Mouse (Mus musculus) kidney, adult 2 months (tissue): ENCODE results near the gene Ap2m1. TPM values are rescaled to one million over a fixed set of nuclear protein-coding genes. Genes with fewer than 3 reads are reported as not detected.
A peak's percentile ranks its signal among the peaks of the same experiment; 100 is the strongest.

Experiments
- DNase-seq: peaks from one replicate; pipeline ENCODE4 v3.0.0; 2021
- H3K27ac ChIP-seq: fragments of 200-500 bp; 2 replicates; pipeline ENCODE4 v1.5.1; 2012; ENCODE audit warnings: low read depth, low read length, control low read depth, inconsistent platforms; ENCODE audit not compliant: insufficient read depth
- H3K27me3 ChIP-seq: fragments of 200-500 bp; replicated peaks from 2 replicates; pipeline ENCODE4 v1.6.1; 2012; ENCODE audit warnings: mild to moderate bottlenecking, moderate library complexity, low read length, inconsistent platforms; ENCODE audit not compliant: control insufficient read depth, insufficient read depth
- H3K36me3 ChIP-seq: fragments of 200-500 bp; 2 replicates; pipeline ENCODE4 v1.6.1; 2012; ENCODE audit warnings: mild to moderate bottlenecking, moderate library complexity, low read length, inconsistent platforms; ENCODE audit not compliant: control insufficient read depth, insufficient read depth
- H3K4me1 ChIP-seq: fragments of 200-500 bp; 2 replicates; pipeline ENCODE4 v1.6.1; 2011; ENCODE audit warnings: low read length; ENCODE audit not compliant: control insufficient read depth, insufficient read depth
- H3K4me3 ChIP-seq: fragments of 200-500 bp; 2 replicates; pipeline ENCODE4 v1.5.1; 2011; ENCODE audit warnings: mild to moderate bottlenecking, low read depth, low read length, control low read depth; ENCODE audit not compliant: insufficient read depth
- CTCF ChIP-seq: fragments of 200-500 bp; conservative IDR thresholded peaks from 2 replicates; pipeline ENCODE4 v1.5.1; 2011; ENCODE audit warnings: low read depth, mild to moderate bottlenecking, control low read depth, low read length, moderate library complexity, mixed read lengths; ENCODE audit not compliant: insufficient read depth, insufficient read length
- POLR2A ChIP-seq: fragments of 200-500 bp; IDR thresholded peaks from one replicate; pipeline ENCODE4 v1.6.1; 2011; ENCODE audit warnings: low read depth, low read length, control low read depth
- WGBS: fragments of 180-500 bp; shearing (Covaris S2); methylation state at CpG from one replicate; pipeline ENCODE4 v1.1.7; 2018; 5-methylcytosine and 5-hydroxymethylcytosine counted together
- polyA plus RNA-seq: library from polyadenylated mRNA; depleted of rRNA; stranded (reverse); fragments of >200 nt; gene quantifications from 2 replicates; pipeline ENCODE4 v1.2.3, GENCODE M21; 2012

The Ap2m1 gene
- polyA plus RNA-seq, 1 experiment: 639 TPM

GRCm38 (mm10) chr16:20529375-20529774 lies 5.9 kb upstream of the Ap2m1 start:
- no peak overlapping the region for H3K27ac ChIP-seq
- no peak overlapping the region for H3K4me3 ChIP-seq
- WGBS: 72% methylated on average over 1 of the region's 1 CpGs
- H3K27me3 ChIP-seq: no peaks in the 10 kb centered on the region
- no peaks in the 10 kb centered on the region for H3K4me1 ChIP-seq
- TF ChIP-seq CTCF (no peak), POLR2A (no peak)
- no peaks in the 10 kb centered on the region; the same call in none of the 2 replicates for H3K36me3 ChIP-seq
- no peak for DNase-seq

GRCm38 (mm10) chr16:20530941-20531340 lies 4.3 kb upstream of the Ap2m1 start:
- Histone ChIP-seq H3K27me3 (no peaks in the 10 kb centered on the region), H3K4me3 (no peak overlapping the region), H3K27ac (no peak overlapping the region), H3K4me1 (no peaks in the 10 kb centered on the region), H3K36me3 (no peaks in the 10 kb centered on the region; the same call in none of the 2 replicates)
- TF ChIP-seq POLR2A (no peak), CTCF (no peak)
- 97% methylated on average over 20 of the region's 20 CpGs for WGBS
- no peak for DNase-seq

GRCm38 (mm10) chr16:20534617-20535295 lies 522 bp upstream of the Ap2m1 start:
- DNase-seq: no peak
- H3K4me1 ChIP-seq: peaks cover 8% of the 10 kb centered on the region
- H3K27ac ChIP-seq: no peak overlapping the region
- peaks cover 5% of the 10 kb centered on the region for H3K36me3 ChIP-seq
- H3K4me3 ChIP-seq: no peak overlapping the region
- 36% methylated on average over 10 of the region's 10 CpGs for WGBS
- no peaks in the 10 kb centered on the region for H3K27me3 ChIP-seq
- no peak for TF ChIP-seq POLR2A
- TF ChIP-seq CTCF: no peak

- TF ChIP-seq POLR2A (no peak), CTCF (no peak)
- H3K36me3 ChIP-seq: peaks cover 7% of the 10 kb centered on the region
- no peaks in the 10 kb centered on the region for H3K27me3 ChIP-seq
- peak overlapping the region; percentile 93 for H3K4me3 ChIP-seq
- peaks cover 8% of the 10 kb centered on the region for H3K4me1 ChIP-seq
- DNase-seq: peak; percentile 48
- peak overlapping the region; percentile 94 for H3K27ac ChIP-seq
- WGBS: 11% methylated on average over 9 of the region's 9 CpGs
These were observed 895 bp downstream of the Ap2m1 start for GRCm38 (mm10) chr16:20536081-20536665.

GRCm38 (mm10) chr16:20537071-20537471 lies 1.8 kb downstream of the Ap2m1 start:
- peak; percentile 93 for DNase-seq
- Histone ChIP-seq H3K27me3 (no peaks in the 10 kb centered on the region), H3K4me3 (peak overlapping the region; percentile 16), H3K27ac (peak overlapping the region; percentile 46), H3K36me3 (peaks cover 10% of the 10 kb centered on the region), H3K4me1 (peaks cover 8% of the 10 kb centered on the region)
- TF ChIP-seq POLR2A (no peak), CTCF (no peak)
- 9% methylated on average over 5 of the region's 5 CpGs for WGBS

- Histone ChIP-seq H3K4me1 (peaks cover 8% of the 10 kb centered on the region), H3K27ac (peak overlapping the region; percentile 20; the same call in 1 of the 2 replicates), H3K4me3 (peak overlapping the region; percentile 16), H3K36me3 (peaks cover 11% of the 10 kb centered on the region), H3K27me3 (no peaks in the 10 kb centered on the region)
- DNase-seq: peak; percentile 17
- no peak for TF ChIP-seq CTCF
- no peak for TF ChIP-seq POLR2A
- 19% methylated on average over 6 of the region's 6 CpGs for WGBS
These were observed 2.5 kb downstream of the Ap2m1 start for GRCm38 (mm10) chr16:20537601-20538320.

GRCm38 (mm10) chr16:20539649-20540048 lies 4.4 kb downstream of the Ap2m1 start:
- peaks cover 8% of the 10 kb centered on the region for H3K4me1 ChIP-seq
- no peak for DNase-seq
- H3K36me3 ChIP-seq: peaks cover 15% of the 10 kb centered on the region
- no peak for TF ChIP-seq POLR2A
- TF ChIP-seq CTCF: no peak
- no peak overlapping the region for H3K4me3 ChIP-seq
- H3K27ac ChIP-seq: no peak overlapping the region
- 74% methylated on average over 3 of the region's 3 CpGs for WGBS
- H3K27me3 ChIP-seq: no peaks in the 10 kb centered on the region
